Mouse (Mus musculus) megakaryocyte-erythroid progenitor cell, adult 5-6 weeks (primary cell): ENCODE results near the gene Gm5072. TPM values are rescaled to one million over a fixed set of nuclear protein-coding genes. Genes with fewer than 3 reads are reported as not detected.
"Not testable (repeated sequence)": the region's sequence is repeated elsewhere in the genome, so short reads cannot be mapped to it uniquely, and the experiment has no call there.

Source experiments
- ATAC-seq: replicated peaks from 2 replicates; pipeline ENCODE4 v1.8.0; 2016; ENCODE audit warnings: mild to moderate bottlenecking, inconsistent platforms; ENCODE audit not compliant: severe bottlenecking, poor library complexity, low FRiP score, low TSS enrichment
- total RNA-seq, 2 experiments: library from RNA; stranded (forward) in 1 of 2; stranded (reverse) in 1 of 2; fragments of 200-1000, 215-1000 nt in 1 of 2; fragments of >200 nt in 1 of 2; fragmentation: Nextera tagmentation in 1 of 2; gene quantifications; 2 replicates each; pipeline ENCODE4 v1.2.3; 2014 to 2017

Gene Gm5072
- total RNA-seq (2014; fragmentation: Nextera tagmentation) (not detected in 2 replicates), total RNA-seq (2017) (not detected in 2 replicates)

DNA sequence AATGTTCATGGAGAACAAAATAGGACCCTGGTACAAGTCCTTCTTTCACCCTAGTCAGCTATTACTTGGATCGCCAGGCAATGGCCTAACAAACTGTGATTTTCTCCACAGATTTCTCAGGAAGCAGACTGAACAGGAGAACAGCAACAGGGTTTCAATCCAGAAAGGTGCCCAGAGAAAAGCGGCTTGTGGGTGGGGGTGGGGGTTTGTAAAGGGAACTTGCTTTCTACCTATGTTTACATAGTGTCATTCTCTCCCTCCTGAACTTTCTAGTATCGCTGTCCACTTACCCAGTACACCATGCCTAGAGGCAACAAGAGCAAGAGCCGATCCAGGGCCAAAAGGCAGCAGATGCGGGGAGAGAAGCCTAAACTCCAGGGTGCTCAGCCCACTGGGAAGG is at the start of gene Gm5072:
TSS of gene Gm5072 (plus strand) at position 301 of the 400 bp plus-strand sequence.
- not testable (repeated sequence) for ATAC-seq

Other genes with a start within 250 kb of the Gm5072 start
- gene Mageb2, start 60.8 kb upstream of the Gm5072 start, total RNA-seq (2014; fragmentation: Nextera tagmentation): not detected in 2 replicates
- gene Mageb2, start 60.8 kb upstream of the Gm5072 start, total RNA-seq (2017): not detected in 2 replicates
- gene Gm8914, start 87.6 kb downstream of the Gm5072 start, total RNA-seq (2014; fragmentation: Nextera tagmentation): not detected in 2 replicates
- not detected in 2 replicates for gene Gm8914, start 87.6 kb downstream of the Gm5072 start, total RNA-seq (2017)
- gene 1700084M14Rik, start 183.4 kb downstream of the Gm5072 start, total RNA-seq (2014; fragmentation: Nextera tagmentation): not detected in 2 replicates
- gene 1700084M14Rik, start 183.4 kb downstream of the Gm5072 start, total RNA-seq (2017): not detected in 2 replicates
- not detected in 2 replicates for gene Gm14781, start 239.7 kb downstream of the Gm5072 start, total RNA-seq (2014; fragmentation: Nextera tagmentation)
- not detected in 2 replicates for gene Gm14781, start 239.7 kb downstream of the Gm5072 start, total RNA-seq (2017)